Mouse (Mus musculus) frontal cortex, postnatal 10 days (tissue): ENCODE data around the gene Arg2.
"Not testable (repeated sequence)": the region's sequence is repeated elsewhere in the genome, so short reads cannot be mapped to it uniquely, and the experiment has no call there.

Experiments
- DNase-seq, 2 experiments: peaks; one replicate each; pipeline ENCODE4 v3.0.0; 2022; ENCODE audit warnings: low spot score in 2 of 2, mixed read lengths in 1 of 2

Gene Arg2

GRCm38 (mm10) chr12:79171269-79171995 is 40.9 kb downstream of the Arg2 start:
- no peak for DNase-seq

DNA sequence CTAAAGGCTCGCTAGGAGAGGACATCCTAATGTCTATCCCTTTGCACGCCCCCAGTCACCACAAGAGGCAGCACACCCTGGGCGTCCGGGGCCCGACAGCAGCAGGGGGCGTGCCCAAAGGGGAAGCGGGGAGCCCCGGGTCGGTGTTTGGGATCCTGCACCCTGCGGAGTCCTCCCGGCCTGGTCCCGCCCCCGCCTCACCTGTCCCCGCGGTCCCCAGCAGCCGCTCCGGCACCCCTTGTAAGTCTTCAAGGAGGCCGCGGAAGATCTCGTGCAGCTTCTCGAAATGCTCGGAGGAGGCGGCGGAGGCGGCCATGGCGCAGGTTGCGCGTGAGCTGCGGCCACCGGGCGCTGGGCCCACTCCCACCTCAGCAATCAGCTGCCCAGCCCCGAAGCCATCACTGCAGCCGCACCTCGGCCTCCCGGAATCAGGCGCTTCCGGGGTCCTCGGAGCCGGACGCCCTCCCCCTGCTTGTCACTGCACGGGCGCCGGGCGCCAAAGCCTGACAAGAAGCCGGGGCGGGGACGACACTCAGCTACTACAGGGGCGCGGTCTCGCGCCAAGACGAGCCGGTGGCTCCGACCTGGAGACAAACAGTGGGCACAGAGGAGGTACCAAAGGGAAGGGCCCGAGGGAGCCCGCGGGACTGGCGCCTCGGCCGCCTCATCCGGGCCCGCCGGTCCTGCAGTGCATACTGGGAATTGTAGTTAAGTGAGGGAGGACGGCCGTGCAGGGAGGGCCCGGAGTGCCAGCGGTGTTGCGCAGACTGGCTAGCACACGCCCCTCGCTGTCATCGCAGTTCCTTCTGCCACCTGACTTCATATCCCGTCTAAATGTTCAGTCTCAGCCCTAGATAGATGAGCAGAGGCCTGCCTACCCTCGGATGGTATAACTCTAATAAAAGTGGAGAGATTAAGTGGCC is 41.7 kb downstream of the Arg2 start, which contains the start of gene Vti1b:
TSS of gene Vti1b (minus strand) at position 649 of the 923 bp plus-strand sequence.
- DNase-seq = peak; percentile 88

- no peak for DNase-seq
Observed at GRCm38 (mm10) chr12:79173721-79174120, 43.1 kb downstream of the Arg2 start.

DNA sequence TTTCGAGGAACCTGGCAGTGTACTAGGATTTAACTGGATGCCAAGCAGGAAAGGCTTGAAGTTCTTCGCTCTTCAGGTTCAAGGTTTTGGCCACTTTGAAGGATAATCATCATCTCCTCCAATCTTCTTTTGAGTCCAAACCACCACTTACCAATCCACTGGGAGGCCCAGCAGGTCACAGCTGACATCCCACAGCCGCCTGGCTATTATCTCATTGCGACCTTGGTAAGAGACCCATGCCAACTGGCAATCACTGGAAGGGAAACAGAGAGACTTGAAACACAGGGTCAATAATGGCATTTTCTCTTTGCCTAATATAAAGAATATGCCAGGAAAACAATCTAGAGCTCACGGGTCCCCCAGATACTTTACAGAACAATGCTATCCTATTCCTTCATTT is 45.4 kb downstream of the Arg2 start:
- no peak for DNase-seq

- not testable (repeated sequence) for DNase-seq
Observed at GRCm38 (mm10) chr12:79185160-79185559, 54.6 kb downstream of the Arg2 start.

- peak; percentile 68 to 69 for DNase-seq
Observed at GRCm38 (mm10) chr12:79190931-79191673, 60.5 kb downstream of the Arg2 start.

GRCm38 (mm10) chr12:79191701-79192100 is 61.1 kb downstream of the Arg2 start:
- peak; percentile 51 to 75 for DNase-seq

- no peak for DNase-seq
Observed at GRCm38 (mm10) chr12:79192193-79192592, 61.6 kb downstream of the Arg2 start, which contains the start of gene Rdh11. Rdh11 (minus strand) TSS chr12:79192293.

DNA sequence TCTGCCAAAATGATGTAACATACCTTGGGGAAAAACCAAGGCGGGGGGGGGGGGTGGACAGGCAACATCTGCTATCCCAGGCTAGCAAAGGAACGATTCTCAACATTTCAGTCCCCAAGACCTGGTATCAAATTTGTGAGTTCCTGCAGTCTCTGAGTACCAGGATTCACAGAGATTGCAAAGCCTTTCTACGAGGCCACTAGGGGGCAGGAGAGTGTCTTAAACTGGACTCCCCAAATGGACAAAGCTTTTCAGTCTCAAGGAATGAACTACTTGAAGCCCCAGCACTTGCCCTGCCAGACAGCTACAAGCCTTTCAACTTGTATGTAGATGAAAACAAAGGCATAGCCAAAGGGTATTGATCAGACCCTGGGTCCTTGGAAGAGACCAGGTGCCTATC is 62.9 kb downstream of the Arg2 start:
- peak in 1 of 2 experiments; percentile 48 for DNase-seq

DNA sequence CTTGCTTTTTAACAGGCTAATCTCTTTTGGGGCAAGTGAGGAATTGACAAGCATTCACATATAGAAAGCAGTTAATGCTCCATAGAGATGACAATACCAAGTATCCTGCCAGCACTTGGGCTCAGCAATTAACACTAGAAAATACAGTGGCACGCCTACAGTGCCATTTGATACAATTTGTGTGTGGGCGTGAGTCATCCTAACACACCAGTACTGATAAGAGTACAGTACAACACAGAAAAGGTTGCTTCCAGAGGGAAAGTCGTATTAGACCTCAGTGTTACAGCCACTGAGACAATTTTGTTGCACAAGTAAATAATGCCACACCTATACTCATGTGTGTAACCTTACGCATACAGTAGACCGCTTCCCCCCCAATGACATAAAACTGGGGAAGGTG is 66.5 kb downstream of the Arg2 start:
- DNase-seq = no peak

DNA sequence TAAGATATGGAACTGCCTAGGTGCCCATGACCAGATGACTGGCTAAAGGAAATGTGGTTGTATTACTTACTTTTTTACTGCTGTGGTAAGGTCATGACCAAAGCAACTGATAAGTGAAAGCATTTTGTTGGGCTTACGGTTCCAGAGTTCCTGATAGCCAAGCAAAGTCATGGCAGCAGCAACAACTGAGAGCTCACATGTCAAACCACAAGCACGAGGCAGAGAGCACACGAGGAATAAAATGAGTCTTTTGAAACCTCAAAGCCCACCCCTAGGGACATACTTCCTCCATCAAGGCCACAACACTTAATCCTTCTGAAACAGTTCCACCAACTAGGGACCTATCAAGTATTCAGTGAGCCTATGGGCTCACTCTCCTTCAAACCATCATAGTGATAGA is 71.3 kb downstream of the Arg2 start:
- no peak for DNase-seq
